Mouse (Mus musculus) MEL-GATA-1-ER (cell line): Measurements from ENCODE around the gene Mrps33.

Experiments used
- DNase-seq: peaks from one replicate; pipeline ENCODE4 v3.0.0-alpha.2; 2012; ENCODE audit warnings: low read depth; ENCODE audit errors: extremely low read depth

Gene Mrps33

DNA sequence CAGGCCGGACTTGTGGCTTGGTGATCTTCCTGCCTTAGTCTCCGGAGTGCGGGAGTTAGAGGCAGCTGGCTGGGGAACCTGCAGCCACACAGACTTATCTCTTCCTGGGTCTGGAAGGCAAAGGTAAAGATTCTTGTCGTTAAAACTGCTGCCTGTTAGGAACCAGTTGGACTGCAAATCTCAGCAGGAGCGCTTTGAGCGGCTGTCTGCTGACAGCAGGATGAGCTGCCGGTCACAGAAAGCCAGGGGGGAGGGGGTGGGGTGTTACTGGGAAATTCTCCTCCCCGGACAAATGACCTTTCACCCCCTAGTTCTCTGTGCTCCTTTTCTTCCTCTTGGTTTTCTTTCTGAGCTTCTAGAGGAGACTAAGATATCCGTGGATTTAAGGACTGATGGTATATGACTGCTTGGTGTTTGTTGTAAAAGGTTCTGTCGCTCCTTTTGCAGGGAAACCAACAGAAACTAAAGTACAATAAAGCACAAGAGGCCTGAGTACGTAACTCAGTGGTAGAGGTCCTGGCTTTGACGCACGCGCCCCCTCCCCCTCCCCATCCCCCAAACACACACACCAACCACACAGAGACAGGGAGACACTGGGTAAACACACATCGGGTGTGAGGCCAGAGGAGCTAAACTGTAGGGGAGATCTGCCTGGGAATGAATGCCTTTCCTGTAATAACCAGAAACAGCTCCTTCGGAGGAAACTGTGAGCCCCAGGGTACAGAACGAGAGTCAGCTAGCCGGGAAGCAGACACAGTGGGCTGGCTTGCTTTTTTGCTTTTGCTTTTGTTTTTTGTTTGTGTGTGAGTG is 29.7 kb downstream of the Mrps33 start:
- DNase-seq = no peak

DNA sequence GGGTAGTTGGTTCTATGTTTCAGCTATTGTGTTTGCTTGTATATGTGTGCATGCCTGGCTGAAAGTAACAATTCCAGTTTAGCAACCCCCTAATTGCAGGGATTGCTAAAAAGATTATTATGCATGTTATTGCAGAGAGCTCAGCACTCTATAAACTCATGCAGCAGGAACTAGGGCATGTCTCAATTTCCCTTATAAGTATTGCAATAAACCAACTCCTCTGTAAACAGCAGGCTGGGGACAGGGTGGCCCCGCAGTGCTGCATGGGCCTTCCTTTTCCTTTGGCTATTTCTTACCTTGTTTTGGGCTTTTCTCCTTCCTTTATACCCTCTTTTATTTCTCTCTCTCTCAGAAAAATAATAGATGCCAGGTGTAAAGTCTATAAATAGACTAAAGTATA is 32.3 kb downstream of the Mrps33 start:
- DNase-seq = no peak

DNA sequence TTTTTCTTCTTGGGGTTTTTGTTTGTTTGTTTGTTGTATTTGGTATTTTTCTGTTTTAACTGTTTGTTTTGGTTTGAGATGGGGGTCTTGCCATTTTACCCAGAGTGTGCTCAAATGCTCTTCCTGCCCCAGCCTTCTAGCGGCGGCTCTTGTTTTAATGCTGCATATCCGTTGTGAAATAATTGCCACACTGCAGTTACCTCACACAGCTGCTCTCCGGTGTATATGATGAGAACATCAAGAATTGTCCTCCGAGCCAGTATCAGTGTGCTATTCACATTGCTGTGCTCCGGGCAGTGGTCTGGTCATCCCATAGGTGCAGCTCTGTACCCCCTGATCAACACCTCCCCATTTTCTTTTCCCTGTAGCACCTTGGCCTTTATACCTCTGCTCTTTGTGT is 34.5 kb downstream of the Mrps33 start:
- DNase-seq = no peak

DNA sequence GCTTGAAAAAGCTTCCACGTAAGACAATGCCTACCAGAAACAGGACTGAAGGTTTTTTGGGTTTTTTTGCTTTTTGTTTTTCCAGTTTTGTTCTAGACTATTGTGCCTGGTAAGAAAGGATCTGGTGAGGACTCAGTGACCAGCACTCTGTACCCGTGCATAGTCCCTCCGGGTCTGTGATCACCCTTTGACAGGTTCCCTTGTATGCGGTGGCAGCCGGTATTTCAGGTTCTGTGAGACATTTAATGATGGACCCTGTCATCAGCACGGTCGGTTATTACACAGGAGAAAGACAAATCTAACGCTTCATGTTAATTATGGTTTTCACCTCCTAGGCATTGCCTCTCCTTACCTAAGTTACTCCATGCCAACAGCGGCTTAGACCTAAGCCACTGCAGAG is 35.8 kb downstream of the Mrps33 start:
- no peak for DNase-seq

DNA sequence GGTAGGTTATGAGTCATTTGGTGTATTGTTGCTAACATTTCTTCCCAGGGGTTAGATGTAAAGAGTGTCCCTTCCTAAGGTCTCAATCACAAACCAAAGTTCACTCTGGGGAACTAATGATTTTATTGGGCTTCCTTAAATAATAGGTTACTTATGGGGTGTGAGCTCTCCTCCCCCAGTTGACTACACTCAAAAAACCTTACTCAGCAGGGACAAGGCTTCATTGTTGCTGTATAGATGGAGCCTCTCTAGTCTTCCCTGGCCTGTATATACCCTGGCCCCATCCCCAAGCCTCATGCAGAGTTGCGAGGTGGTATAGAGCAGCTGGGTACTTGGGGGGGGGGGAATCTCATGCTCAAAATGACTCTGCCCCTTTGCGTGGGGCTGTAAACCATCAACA is 53.6 kb downstream of the Mrps33 start:
- DNase-seq = no peak
